Mouse (Mus musculus): ENCODE data around the gene Ifnar2.

DNA sequence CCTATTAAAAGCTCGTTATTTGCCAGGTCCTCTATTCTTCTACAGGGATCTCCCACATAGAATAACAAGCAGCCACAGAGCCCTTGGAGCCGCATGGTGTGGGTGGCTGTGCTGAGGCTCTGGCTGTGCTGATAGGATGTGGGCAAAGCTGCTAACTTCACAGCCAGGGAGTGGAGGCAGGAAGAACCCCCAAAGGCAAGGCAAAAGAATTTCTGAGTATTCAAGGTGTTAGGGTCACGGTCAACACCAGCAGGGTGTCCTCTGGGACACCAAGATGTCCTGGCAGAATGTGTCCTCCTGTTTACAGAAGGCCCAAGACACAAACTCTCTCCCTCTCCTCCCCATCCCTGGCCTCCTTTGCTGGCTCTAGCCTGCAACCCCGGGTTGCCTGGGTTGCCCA, 69.9 kb downstream of the Ifnar2 start:
- no peak for TF ChIP-seq POLR2A (IDR thresholded peaks at IDR 0.05; ENCODE audit: extremely low read depth, insufficient read depth, low read length)
- no peak for TF ChIP-seq CTCF (IDR thresholded peaks at IDR 0.05; ENCODE audit: low read depth, low read length)

Data from liver, adult 2 months (tissue).